Mouse (Mus musculus) lung, embryonic 16.5 days (tissue): ENCODE results near the gene Lrit3. TPM values are rescaled to one million over a fixed set of nuclear protein-coding genes. Genes with fewer than 3 reads are reported as not detected.
"Not testable (repeated sequence)": the region's sequence is repeated elsewhere in the genome, so short reads cannot be mapped to it uniquely, and the experiment has no call there.

ENCODE experiments used
- ATAC-seq: fragments of 200-750 bp; cut with Nextera tagmentation; 2 replicates; pipeline ENCODE4 v1.8.0; 2017; ENCODE audit warnings: low read depth, mild to moderate bottlenecking, moderate library complexity
- H3K27ac ChIP-seq: fragments of 300-500 bp; sonication (generic); 2 replicates; pipeline ENCODE4 v1.5.1; 2014; ENCODE audit warnings: mild to moderate bottlenecking, control low read depth, low read length
- H3K27me3 ChIP-seq: fragments of 300-500 bp; sonication (generic); 2 replicates; pipeline ENCODE4 v1.6.1; 2014; ENCODE audit warnings: low read depth, low read length, mixed read lengths; ENCODE audit not compliant: control insufficient read depth, insufficient read depth
- H3K36me3 ChIP-seq: fragments of 300-500 bp; sonication (generic); 2 replicates; pipeline ENCODE4 v1.6.1; 2014; ENCODE audit warnings: low read length; ENCODE audit not compliant: control insufficient read depth, insufficient read depth
- H3K4me1 ChIP-seq: fragments of 300-500 bp; sonication (generic); replicated peaks from 2 replicates; pipeline ENCODE4 v1.6.1; 2014; ENCODE audit warnings: low read length, mixed read lengths; ENCODE audit not compliant: control insufficient read depth, insufficient read depth
- H3K4me2 ChIP-seq: fragments of 300-500 bp; sonication (generic); 2 replicates; pipeline ENCODE4 v1.6.1; 2014; ENCODE audit warnings: low read depth, low read length, control low read depth
- H3K4me3 ChIP-seq: fragments of 300-500 bp; sonication (generic); 2 replicates; pipeline ENCODE4 v1.5.1; 2014; ENCODE audit warnings: mild to moderate bottlenecking, low read length, control low read depth
- H3K9ac ChIP-seq: fragments of 300-500 bp; sonication (generic); 2 replicates; pipeline ENCODE4 v1.6.1; 2014; ENCODE audit warnings: low read length, control low read depth
- H3K9me3 ChIP-seq: fragments of 300-500 bp; sonication (generic); 2 replicates; pipeline ENCODE4 v1.6.1; 2016; ENCODE audit warnings: low read length; ENCODE audit not compliant: control insufficient read depth
- WGBS: fragments of 180-500 bp; shearing (Covaris S2); extraction: QIAGEN DNeasy Blood & Tissue Kit; methylation state at CpG from one replicate; pipeline ENCODE4 v1.1.7; 2014; 5-methylcytosine and 5-hydroxymethylcytosine counted together
- polyA plus RNA-seq: library from polyadenylated mRNA; unstranded; fragments of >200 nt; fragmentation: Nextera tagmentation; extraction: Ambion mirVana; gene quantifications from 2 replicates; pipeline ENCODE4 v1.2.1, GENCODE M21; 2015

The Lrit3 gene
- polyA plus RNA-seq, 1 experiment from 2014 or later, result not detected

DNA sequence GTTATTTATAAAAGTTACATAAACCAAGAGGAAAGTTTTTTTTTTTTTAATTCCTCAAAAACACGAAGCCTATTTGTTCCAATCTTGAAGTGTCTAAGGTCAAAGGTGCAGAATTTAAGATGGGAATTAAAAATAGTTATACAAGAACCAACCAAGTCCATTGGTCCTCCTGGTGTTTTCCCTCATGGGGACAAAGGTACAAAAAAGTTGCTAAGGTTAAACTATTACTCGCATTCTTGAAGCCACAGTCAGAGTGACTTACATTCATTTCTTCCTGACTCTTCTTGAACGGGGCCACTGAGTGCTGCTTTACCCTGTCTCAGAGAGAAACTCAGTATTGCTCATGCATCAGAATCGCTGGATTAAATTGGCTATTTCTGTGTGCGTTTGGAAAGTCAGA, 6.5 kb downstream of the Lrit3 start:
- H3K9me3 ChIP-seq, result no peaks in the 10 kb centered on the region
- 66% methylated on average over 5 of the region's 5 CpGs for WGBS
- ATAC-seq, result no peak
- H3K27ac ChIP-seq, result no peak overlapping the region
- no peak overlapping the region for H3K4me2 ChIP-seq
- no peaks in the 10 kb centered on the region for H3K27me3 ChIP-seq
- H3K4me1 ChIP-seq, result no peaks in the 10 kb centered on the region
- H3K9ac ChIP-seq, result no peak overlapping the region
- no peaks in the 10 kb centered on the region for H3K36me3 ChIP-seq
- H3K4me3 ChIP-seq, result no peak overlapping the region

GRCm38 (mm10) chr3:129793801-129794200, 10.0 kb downstream of the Lrit3 start:
- Histone ChIP-seq H3K4me2 (no peak overlapping the region), H3K27me3 (no peaks in the 10 kb centered on the region), H3K9ac (no peak overlapping the region), H3K9me3 (no peaks in the 10 kb centered on the region), H3K36me3 (no peaks in the 10 kb centered on the region), H3K4me1 (no peaks in the 10 kb centered on the region), H3K27ac (no peak overlapping the region), H3K4me3 (no peak overlapping the region)
- no peak for ATAC-seq
- WGBS, result 81% methylated on average over 5 of the region's 5 CpGs

- Histone ChIP-seq H3K4me1 (no peaks in the 10 kb centered on the region), H3K27me3 (no peaks in the 10 kb centered on the region), H3K36me3 (no peaks in the 10 kb centered on the region), H3K4me2 (no peak overlapping the region), H3K27ac (no peak overlapping the region), H3K9ac (no peak overlapping the region), H3K9me3 (no peaks in the 10 kb centered on the region), H3K4me3 (no peak overlapping the region)
- 84% methylated on average over 3 of the region's 3 CpGs for WGBS
- ATAC-seq, result no peak
Observed at GRCm38 (mm10) chr3:129782746-129783145, 21.1 kb downstream of the Lrit3 start.

GRCm38 (mm10) chr3:129781435-129781834, 22.4 kb downstream of the Lrit3 start:
- H3K4me1 ChIP-seq, result no peaks in the 10 kb centered on the region
- H3K27me3 ChIP-seq, result no peaks in the 10 kb centered on the region
- H3K4me3 ChIP-seq, result no peak overlapping the region
- no peak overlapping the region for H3K9ac ChIP-seq
- WGBS, result 50% methylated on average over 10 of the region's 10 CpGs
- no peaks in the 10 kb centered on the region for H3K36me3 ChIP-seq
- no peak overlapping the region for H3K4me2 ChIP-seq
- H3K9me3 ChIP-seq, result no peaks in the 10 kb centered on the region
- ATAC-seq, result no peak
- no peak overlapping the region for H3K27ac ChIP-seq

DNA sequence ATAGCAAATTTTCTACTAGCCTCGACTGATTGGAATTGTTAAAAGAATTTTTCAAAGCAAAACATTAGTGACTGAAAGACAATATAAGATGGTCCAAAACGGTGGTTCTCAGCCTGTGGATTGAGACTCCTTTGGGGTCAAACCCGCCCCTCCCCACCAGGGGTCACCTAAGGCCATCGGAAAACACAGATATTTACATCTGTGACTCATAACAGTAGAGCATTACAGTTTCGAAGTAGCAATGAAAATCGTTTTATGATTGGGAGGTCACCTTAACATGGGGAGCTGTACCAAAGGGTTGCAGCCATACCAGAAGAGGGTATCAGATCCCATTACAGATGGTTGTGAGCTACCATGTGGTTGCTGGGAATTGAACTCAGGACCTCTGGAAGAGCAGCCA, 32.6 kb downstream of the Lrit3 start:
- no peak overlapping the region for H3K4me2 ChIP-seq
- H3K27ac ChIP-seq, result no peak overlapping the region
- no peaks in the 10 kb centered on the region for H3K27me3 ChIP-seq
- H3K9ac ChIP-seq, result no peak overlapping the region
- no peaks in the 10 kb centered on the region for H3K36me3 ChIP-seq
- H3K4me3 ChIP-seq, result no peak overlapping the region
- H3K9me3 ChIP-seq, result no peaks in the 10 kb centered on the region
- 73% methylated on average over 6 of the region's 6 CpGs for WGBS
- H3K4me1 ChIP-seq, result no peaks in the 10 kb centered on the region
- ATAC-seq, result no peak

- Histone ChIP-seq H3K4me3 (no peak overlapping the region), H3K9ac (no peak overlapping the region), H3K9me3 (no peaks in the 10 kb centered on the region), H3K36me3 (no peaks in the 10 kb centered on the region), H3K27me3 (no peaks in the 10 kb centered on the region), H3K27ac (no peak overlapping the region), H3K4me2 (no peak overlapping the region), H3K4me1 (no peaks in the 10 kb centered on the region)
- 77% methylated on average over 10 of the region's 10 CpGs for WGBS
- no peak for ATAC-seq
Observed at GRCm38 (mm10) chr3:129766971-129767794, 36.6 kb downstream of the Lrit3 start.

DNA sequence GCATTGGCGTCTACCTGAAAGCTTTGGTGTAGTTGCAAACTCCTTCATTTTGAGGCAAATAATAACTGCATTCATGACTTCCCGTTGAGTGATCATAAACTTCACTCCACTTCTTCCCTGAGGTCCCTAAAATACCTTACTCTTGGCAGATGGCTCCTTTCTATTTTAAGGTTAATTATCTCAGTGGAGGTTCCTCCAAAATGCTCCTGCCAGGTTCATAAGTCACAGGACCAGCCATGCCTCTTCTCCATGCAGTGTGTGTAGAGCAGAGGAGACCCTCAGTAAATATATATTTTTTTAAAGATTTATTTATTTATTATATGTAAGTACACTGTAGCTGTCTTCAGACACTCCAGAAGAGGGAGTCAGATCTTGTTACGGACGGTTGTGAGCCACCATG, 37.7 kb downstream of the Lrit3 start:
- Histone ChIP-seq H3K36me3 (no peaks in the 10 kb centered on the region), H3K27ac (no peak overlapping the region), H3K4me1 (no peaks in the 10 kb centered on the region), H3K9me3 (no peaks in the 10 kb centered on the region), H3K4me3 (no peak overlapping the region), H3K4me2 (no peak overlapping the region), H3K9ac (no peak overlapping the region), H3K27me3 (no peaks in the 10 kb centered on the region)
- ATAC-seq, result no peak
- WGBS, result 82% methylated on average over 4 of the region's 4 CpGs

GRCm38 (mm10) chr3:129757599-129757998, 46.2 kb downstream of the Lrit3 start:
- H3K4me3 ChIP-seq, H3K36me3 ChIP-seq, H3K27ac ChIP-seq, H3K9me3 ChIP-seq, ATAC-seq, H3K4me1 ChIP-seq, H3K9ac ChIP-seq, H3K27me3 ChIP-seq, H3K4me2 ChIP-seq: not testable (repeated sequence)
- 100% methylated on average over 1 of the region's 1 CpGs for WGBS

GRCm38 (mm10) chr3:129754650-129755604, 48.9 kb downstream of the Lrit3 start, which contains the start of gene Egf:
Gene Egf (minus strand): TSS chr3:129755316.
- H3K36me3 ChIP-seq, result no peaks in the 10 kb centered on the region
- no peak within 1 kb of the TSS for H3K9ac ChIP-seq
- H3K4me3 ChIP-seq, result peak within 1 kb of the TSS; percentile 21
- H3K27ac ChIP-seq, result no peak within 1 kb of the TSS
- peak within 1 kb of the TSS; percentile 47 for H3K4me2 ChIP-seq
- no peaks in the 10 kb centered on the region for H3K9me3 ChIP-seq
- WGBS, result 3% methylated on average over 20 of the region's 20 CpGs
- ATAC-seq, result peak; percentile 68
- H3K27me3 ChIP-seq, result no peaks in the 10 kb centered on the region; the same call in 1 of the 2 replicates
- no peaks in the 10 kb centered on the region; the same call in 1 of the 2 replicates for H3K4me1 ChIP-seq
